ENCODE assay signal across 8 mouse cellular contexts in genomic region chr17:46890116-46890815, GRCm38 (mm10). TPM values are rescaled to one million over a fixed set of nuclear protein-coding genes. Genes with fewer than 3 reads are reported as not detected.
A peak's percentile ranks its signal among the peaks of the same experiment; 100 is the strongest.
DNase-seq lines count a peak whose midpoint lies in the region; ATAC-seq and TF ChIP-seq lines count a peak whose summit lies in the region.

TSS of gene Tbcc (plus strand) at chr17:46890684.

- H3K4me3 ChIP-seq in embryonic facial prominence, embryonic 14.5 days (ENCODE audit: low read depth, low read length) = peak within 1 kb of the TSS; percentile 95
- H3K4me3 ChIP-seq in heart, adult 2 months = peak within 1 kb of the TSS; percentile 94
- peak within 1 kb of the TSS; percentile 94 for H3K4me3 ChIP-seq in limb, embryonic 13.5 days
- peak within 1 kb of the TSS; percentile 85 for H3K4me3 ChIP-seq in midbrain, embryonic 16.5 days (ENCODE audit: low read depth, low read length)

- peak within 1 kb of the TSS; percentile 88 for H3K4me2 ChIP-seq in embryonic facial prominence, embryonic 14.5 days (ENCODE audit: low read depth, low read length)
- peak within 1 kb of the TSS; percentile 99 for H3K4me2 ChIP-seq in limb, embryonic 13.5 days (replicated peaks)
- peak within 1 kb of the TSS; percentile 81 for H3K4me2 ChIP-seq in midbrain, embryonic 16.5 days (ENCODE audit: low read length)

- H3K27me3 ChIP-seq in embryonic facial prominence, embryonic 14.5 days (replicated peaks; ENCODE audit: control insufficient read depth, insufficient read depth, low read length) = no peaks in the 10 kb centered on the region
- no peaks in the 10 kb centered on the region for H3K27me3 ChIP-seq in heart, adult 2 months (ENCODE audit: control insufficient read depth, insufficient read depth, low read length)
- no peaks in the 10 kb centered on the region for H3K27me3 ChIP-seq in limb, embryonic 13.5 days
- H3K27me3 ChIP-seq in midbrain, embryonic 16.5 days (ENCODE audit: control insufficient read depth, insufficient read depth, low read depth, low read length) = no peaks in the 10 kb centered on the region

- no peaks in the 10 kb centered on the region for H3K9me3 ChIP-seq in embryonic facial prominence, embryonic 14.5 days (ENCODE audit: control insufficient read depth, low read length)
- no peaks in the 10 kb centered on the region for H3K9me3 ChIP-seq in limb, embryonic 13.5 days
- H3K9me3 ChIP-seq in midbrain, embryonic 16.5 days (replicated peaks; ENCODE audit: control insufficient read depth, low read length, poor library complexity, severe bottlenecking) = no peaks in the 10 kb centered on the region

- peak within 1 kb of the TSS; percentile 89 for H3K9ac ChIP-seq in embryonic facial prominence, embryonic 14.5 days (ENCODE audit: low read depth, low read length)
- H3K9ac ChIP-seq in heart, adult 2 months (ENCODE audit: low read depth, low read length) = peak within 1 kb of the TSS; percentile 92
- H3K9ac ChIP-seq in limb, embryonic 13.5 days = peak within 1 kb of the TSS; percentile 96
- H3K9ac ChIP-seq in midbrain, embryonic 16.5 days (ENCODE audit: low read depth, low read length) = peak within 1 kb of the TSS; percentile 96

- ATAC-seq in embryonic facial prominence, embryonic 14.5 days (ENCODE audit: low read depth) = peak; percentile 93
- peak; percentile 92 for ATAC-seq in limb, embryonic 13.5 days (ENCODE audit: low FRiP score, low read depth)
- ATAC-seq in midbrain, embryonic 16.5 days = peak; percentile 93

- TF ChIP-seq CTCF in heart, adult 2 months (IDR thresholded peaks at IDR 0.05) = no peak

- TF ChIP-seq EP300 in heart, adult 2 months (IDR thresholded peaks at IDR 0.05; ENCODE audit: insufficient read depth, low read depth, low read length) = peak; percentile 46

- WGBS in embryonic facial prominence, embryonic 14.5 days = under 1% methylated on average over 29 of the region's 40 CpGs
- 0% methylated on average over 40 of the region's 40 CpGs for WGBS in heart, adult 2 months
- WGBS in limb, embryonic 13.5 days = under 1% methylated on average over 40 of the region's 40 CpGs
- WGBS in midbrain, embryonic 16.5 days = under 1% methylated on average over 40 of the region's 40 CpGs

- H3K36me3 ChIP-seq in embryonic facial prominence, embryonic 14.5 days (ENCODE audit: control insufficient read depth, insufficient read depth, low read length) = peaks cover 17% of the 10 kb centered on the region
- H3K36me3 ChIP-seq in heart, adult 2 months (ENCODE audit: control insufficient read depth, insufficient read depth, low read length) = peaks cover 7% of the 10 kb centered on the region
- H3K36me3 ChIP-seq in limb, embryonic 13.5 days = peaks cover 18% of the 10 kb centered on the region
- no peaks in the 10 kb centered on the region for H3K36me3 ChIP-seq in midbrain, embryonic 16.5 days (ENCODE audit: control insufficient read depth, insufficient read depth, low read length)

- intact Hi-C loops in heart, adult 2 months (cut with DNase I) = loop anchor here (1.0 kb wide), 2 partner anchors 35 to 108 kb away; partner anchors contain the start of gene Rpl7l1

- H3K4me1 ChIP-seq in embryonic facial prominence, embryonic 14.5 days (ENCODE audit: control insufficient read depth, insufficient read depth, low read length) = peaks cover 19% of the 10 kb centered on the region
- peaks cover 9% of the 10 kb centered on the region for H3K4me1 ChIP-seq in heart, adult 2 months (ENCODE audit: control insufficient read depth, insufficient read depth, low read length)
- peaks cover 43% of the 10 kb centered on the region for H3K4me1 ChIP-seq in limb, embryonic 13.5 days
- peaks cover 30% of the 10 kb centered on the region for H3K4me1 ChIP-seq in midbrain, embryonic 16.5 days (ENCODE audit: control insufficient read depth, insufficient read depth, low read length)

- DNase-seq in 3T3-L1 (ENCODE audit: low read depth, low spot score) = peak; percentile 97
- DNase-seq in adrenal gland, postnatal 4 days (ENCODE audit: low spot score in 2 of 2) = peak; percentile 89 to 90
- DNase-seq in embryonic facial prominence, embryonic 14.5 days (ENCODE audit: low spot score) = peak; percentile 98
- peak; percentile 96 to 97 for DNase-seq in heart, adult 2 months
- peak; percentile 97 for DNase-seq in kidney, adult 8-10 months
- DNase-seq in spleen, postnatal 10 days (ENCODE audit: low spot score in 2 of 2) = peak; percentile 92 to 98

- H3K27ac ChIP-seq in embryonic facial prominence, embryonic 14.5 days (replicated peaks; ENCODE audit: low read depth, low read length) = peak within 1 kb of the TSS; percentile 99
- peak within 1 kb of the TSS; percentile 96 for H3K27ac ChIP-seq in heart, adult 2 months
- H3K27ac ChIP-seq in limb, embryonic 13.5 days = peak within 1 kb of the TSS; percentile 99
- H3K27ac ChIP-seq in midbrain, embryonic 16.5 days (ENCODE audit: low read length) = peak within 1 kb of the TSS; percentile 97

- H3K79me2 ChIP-seq in heart, adult 2 months (replicated peaks; ENCODE audit: control insufficient read depth, insufficient read depth, low read length) = no peaks in the 10 kb centered on the region

- peak; percentile 97 for TF ChIP-seq POLR2A in heart, adult 2 months (IDR thresholded peaks at IDR 0.05; ENCODE audit: insufficient read depth, low read depth, low read length)

RNA-seq across cellular contexts. Expression of gene Tbcc, which starts in this region (rescaled TPM):
- total RNA-seq in adrenal gland, postnatal 4 days (2021) = 10 to 100 TPM; 26.1 to 27.4 TPM
- polyA plus RNA-seq in embryonic facial prominence, embryonic 14.5 days (2014; fragmentation: Nextera tagmentation; extraction: Ambion mirVana) = 55.0 and 63.3 TPM in 2 replicates
- total RNA-seq in heart, adult 2 months (2021) = 10 to 100 TPM; 16.3 TPM
- 12.7 and 13.3 TPM in 2 replicates for polyA plus RNA-seq in heart, adult 2 months (2012; rRNA removed)
- 57.8 and 58.0 TPM in 2 replicates for polyA plus RNA-seq in limb, embryonic 13.5 days (2015; fragmentation: Nextera tagmentation; extraction: Ambion mirVana)
- polyA plus RNA-seq in midbrain, embryonic 16.5 days (2015; fragmentation: Nextera tagmentation; extraction: Ambion mirVana) = 49.5 and 52.6 TPM in 2 replicates

Comparison
In these comparisons a context has a peak if more than half of its experiments do, and no peak if none do; other contexts are left out.
1. Peak in every context shown above with its lines: DNase-seq, ATAC-seq, H3K4me3 ChIP-seq and H3K27ac ChIP-seq.